ENCODE assay signal across 9 mouse cellular contexts in genomic region chr11:53429182-53429581, GRCm38 (mm10). TPM values are rescaled to one million over a fixed set of nuclear protein-coding genes. Genes with fewer than 3 reads are reported as not detected.
DNase-seq lines count a peak whose midpoint lies in the region; ATAC-seq and TF ChIP-seq lines count a peak whose summit lies in the region.
"Had no signal": no experiment of that assay in that cellular context is flagged by ENCODE, and none has a peak within 500 bp of the region (broad histone marks: within the 10 kb centered on the region; RNA-seq: fewer than 3 reads in every experiment).

No protein-coding gene starts in this region.

- peaks cover 8% of the 10 kb centered on the region; the same call in 1 of the 2 replicates for H3K36me3 ChIP-seq in kidney, embryonic 16.5 days (ENCODE audit: insufficient read depth, low read length)
- H3K36me3 ChIP-seq in hindbrain, embryonic 15.5 days: peaks cover 11% of the 10 kb centered on the region
- H3K36me3 ChIP-seq in midbrain, embryonic 15.5 days (replicated peaks): peaks cover 9% of the 10 kb centered on the region; the same call in 1 of the 2 replicates

- TF ChIP-seq CTCF in bone marrow macrophage, adult 2 months (IDR thresholded peaks at IDR 0.05; ENCODE audit: low read depth, low read length): no peak

- peaks cover 8% of the 10 kb centered on the region for H3K4me1 ChIP-seq in kidney, embryonic 16.5 days (ENCODE audit: insufficient read depth, low read length)
- H3K4me1 ChIP-seq in bone marrow macrophage, adult 2 months (ENCODE audit: control insufficient read depth, insufficient read depth, low read length): peaks cover 13% of the 10 kb centered on the region
- peaks cover 17% of the 10 kb centered on the region for H3K4me1 ChIP-seq in hindbrain, embryonic 15.5 days (replicated peaks)
- peaks cover 15% of the 10 kb centered on the region for H3K4me1 ChIP-seq in midbrain, embryonic 15.5 days

- no peak overlapping the region for H3K27ac ChIP-seq in kidney, embryonic 16.5 days (ENCODE audit: low read length)
- no peak overlapping the region for H3K27ac ChIP-seq in bone marrow macrophage, adult 2 months (ENCODE audit: insufficient read depth, low read depth, low read length)
- no peak overlapping the region for H3K27ac ChIP-seq in hindbrain, embryonic 15.5 days (replicated peaks)
- H3K27ac ChIP-seq in midbrain, embryonic 15.5 days: no peak overlapping the region

- H3K4me2 ChIP-seq in kidney, embryonic 16.5 days (replicated peaks; ENCODE audit: low read depth, low read length): peak overlapping the region; percentile 85
- peak overlapping the region; percentile 75 for H3K4me2 ChIP-seq in hindbrain, embryonic 15.5 days
- peak overlapping the region; percentile 77 for H3K4me2 ChIP-seq in midbrain, embryonic 15.5 days

- peak overlapping the region; percentile 92; the same call in 1 of the 2 replicates for H3K4me3 ChIP-seq in kidney, embryonic 16.5 days (ENCODE audit: low read length)
- peak overlapping the region; percentile 77 for H3K4me3 ChIP-seq in bone marrow macrophage, adult 2 months (ENCODE audit: insufficient read depth, low read length)
- peak overlapping the region; percentile 83; the same call in 1 of the 2 replicates for H3K4me3 ChIP-seq in hindbrain, embryonic 15.5 days
- H3K4me3 ChIP-seq in midbrain, embryonic 15.5 days: 0 out of 2 replicates have a peak overlapping the region, but pooled peaks have one; percentile 65

- peak overlapping the region; percentile 88; the same call in 1 of the 2 replicates for H3K9ac ChIP-seq in kidney, embryonic 16.5 days (replicated peaks; ENCODE audit: low read length)
- H3K9ac ChIP-seq in hindbrain, embryonic 15.5 days: no peak overlapping the region
- H3K9ac ChIP-seq in midbrain, embryonic 15.5 days: no peak overlapping the region

- TF ChIP-seq POLR2A in bone marrow macrophage, adult 2 months (IDR thresholded peaks at IDR 0.05; ENCODE audit: borderline replicate concordance, low read depth, low read length): no peak

- H3K27me3 ChIP-seq in kidney, embryonic 16.5 days (ENCODE audit: insufficient read depth, low read length): no peaks in the 10 kb centered on the region
- no peaks in the 10 kb centered on the region for H3K27me3 ChIP-seq in hindbrain, embryonic 15.5 days
- no peaks in the 10 kb centered on the region for H3K27me3 ChIP-seq in midbrain, embryonic 15.5 days (replicated peaks)

- DNase-seq in kidney, adult 11 months: no peak
- no peak for DNase-seq in natural killer cell, adult 2 months (ENCODE audit: low spot score in 2 of 2)
- no peak for DNase-seq in spleen, postnatal 36 days (ENCODE audit: low spot score in 2 of 2)
- DNase-seq: right cerebral cortex, postnatal 4 days had no signal

- ATAC-seq in kidney, embryonic 16.5 days (ENCODE audit: low FRiP score, low TSS enrichment): no peak
- no peak for ATAC-seq in hindbrain, embryonic 15.5 days (ENCODE audit: low FRiP score, low read depth)
- ATAC-seq in midbrain, embryonic 15.5 days (replicated peaks): no peak
- no peak for ATAC-seq in cerebellum, adult (ENCODE audit: insufficient number of reproducible peaks, low FRiP score, low TSS enrichment)

- no peaks in the 10 kb centered on the region for H3K9me3 ChIP-seq in kidney, embryonic 16.5 days (ENCODE audit: low read length)
- no peaks in the 10 kb centered on the region for H3K9me3 ChIP-seq in hindbrain, embryonic 15.5 days
- no peaks in the 10 kb centered on the region for H3K9me3 ChIP-seq in midbrain, embryonic 15.5 days

RNA-seq across cellular contexts. Expression of gene Uqcrq, which starts 1.4 kb away (rescaled TPM):
- polyA plus RNA-seq in kidney, embryonic 16.5 days (2015; fragmentation: Nextera tagmentation; extraction: Ambion mirVana): 641 and 655 TPM in 2 replicates
- polyA plus RNA-seq in bone marrow macrophage, adult 2 months (2012; ENCODE audit: insufficient read depth, insufficient read length, missing spikeins): 192 and 202 TPM in 2 replicates
- polyA plus RNA-seq in hindbrain, embryonic 15.5 days (2015; fragmentation: Nextera tagmentation; extraction: Ambion mirVana): 797 and 823 TPM in 2 replicates
- polyA plus RNA-seq in midbrain, embryonic 15.5 days (2015; fragmentation: Nextera tagmentation; extraction: Ambion mirVana): 645 and 649 TPM in 2 replicates

RNA-seq across cellular contexts. Expression of gene Gdf9, which starts 1.6 kb away (rescaled TPM):
- polyA plus RNA-seq in kidney, embryonic 16.5 days (2015; fragmentation: Nextera tagmentation; extraction: Ambion mirVana): 1.1 and 1.2 TPM in 2 replicates
- 1.5 and 1.8 TPM in 2 replicates for polyA plus RNA-seq in bone marrow macrophage, adult 2 months (2012; ENCODE audit: insufficient read depth, insufficient read length, missing spikeins)
- polyA plus RNA-seq in hindbrain, embryonic 15.5 days (2015; fragmentation: Nextera tagmentation; extraction: Ambion mirVana): 2.9 and 3.2 TPM in 2 replicates
- 3.5 and 4.0 TPM in 2 replicates for polyA plus RNA-seq in midbrain, embryonic 15.5 days (2015; fragmentation: Nextera tagmentation; extraction: Ambion mirVana)

RNA-seq across cellular contexts. Expression of gene Leap2, which starts 6.2 kb away (rescaled TPM):
- polyA plus RNA-seq in kidney, embryonic 16.5 days (2015; fragmentation: Nextera tagmentation; extraction: Ambion mirVana): 0.34 and 0.37 TPM in 2 replicates
- polyA plus RNA-seq in bone marrow macrophage, adult 2 months (2012; ENCODE audit: insufficient read depth, insufficient read length, missing spikeins): not detected in 2 replicates
- 0.52 TPM in 1 of 2 replicates, not detected in the other for polyA plus RNA-seq in hindbrain, embryonic 15.5 days (2015; fragmentation: Nextera tagmentation; extraction: Ambion mirVana)
- polyA plus RNA-seq in midbrain, embryonic 15.5 days (2015; fragmentation: Nextera tagmentation; extraction: Ambion mirVana): 0.35 TPM in 1 of 2 replicates, not detected in the other

RNA-seq across cellular contexts. Expression of gene Gm10447, which starts 27.7 kb away (rescaled TPM):
- polyA plus RNA-seq in kidney, embryonic 16.5 days (2015; fragmentation: Nextera tagmentation; extraction: Ambion mirVana): 0.12 TPM in 1 of 2 replicates, not detected in the other
- polyA plus RNA-seq in bone marrow macrophage, adult 2 months (2012; ENCODE audit: insufficient read depth, insufficient read length, missing spikeins): not detected in 2 replicates
- polyA plus RNA-seq in hindbrain, embryonic 15.5 days (2015; fragmentation: Nextera tagmentation; extraction: Ambion mirVana): 0.07 TPM in 1 of 2 replicates, not detected in the other
- polyA plus RNA-seq in midbrain, embryonic 15.5 days (2015; fragmentation: Nextera tagmentation; extraction: Ambion mirVana): 0.09 TPM in 1 of 2 replicates, not detected in the other

RNA-seq across cellular contexts. Expression of gene Shroom1, which starts 27.8 kb away (rescaled TPM):
- polyA plus RNA-seq in kidney, embryonic 16.5 days (2015; fragmentation: Nextera tagmentation; extraction: Ambion mirVana): 2.1 and 2.5 TPM in 2 replicates
- polyA plus RNA-seq in bone marrow macrophage, adult 2 months (2012; ENCODE audit: insufficient read depth, insufficient read length, missing spikeins): 0.17 TPM in 1 of 2 replicates, not detected in the other
- 3.5 TPM in 2 replicates for polyA plus RNA-seq in hindbrain, embryonic 15.5 days (2015; fragmentation: Nextera tagmentation; extraction: Ambion mirVana)
- polyA plus RNA-seq in midbrain, embryonic 15.5 days (2015; fragmentation: Nextera tagmentation; extraction: Ambion mirVana): 3.5 and 3.7 TPM in 2 replicates
